Mouse (Mus musculus) C2C12 (cell line): ENCODE results near the gene Tsacc.

Experiments
- CEBPB ChIP-seq: IDR thresholded peaks from one replicate; pipeline ENCODE4 v1.6.1; 2011; ENCODE audit warnings: low read depth, mild to moderate bottlenecking, control low read depth, moderate library complexity
- CTCF ChIP-seq: IDR thresholded peaks from one replicate; pipeline ENCODE4 v1.5.1; 2011; ENCODE audit not compliant: control insufficient read depth, insufficient read depth, insufficient read length

DNA sequence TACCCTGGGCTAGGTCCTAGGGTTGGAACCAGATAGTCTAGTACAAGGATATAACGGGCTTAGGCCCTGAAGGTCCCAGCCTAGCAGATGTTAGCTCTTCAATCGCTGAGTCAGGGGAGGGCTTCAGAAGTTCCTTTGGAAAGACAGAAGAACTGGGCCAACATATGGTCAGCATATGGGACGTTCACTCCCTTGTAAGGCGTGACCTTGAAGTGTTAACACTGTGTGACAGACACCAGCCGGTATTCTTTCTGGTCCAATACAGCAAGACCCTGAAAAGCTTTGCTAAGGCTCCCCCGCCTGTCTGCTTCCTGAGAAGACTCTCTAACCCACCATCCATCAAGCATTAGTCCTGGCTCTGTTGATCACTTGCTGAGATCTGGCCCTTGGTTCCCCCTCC, 40.8 kb downstream of the Tsacc start:
- TF ChIP-seq CTCF (no peak), CEBPB (no peak)
